Mouse (Mus musculus) liver, adult 2 months (tissue): ENCODE measurements around the gene Nkd1. TPM values are rescaled to one million over a fixed set of nuclear protein-coding genes. Genes with fewer than 3 reads are reported as not detected.

Source experiments
- DNase-seq: peaks from one replicate; pipeline ENCODE4 v3.0.0-alpha.2; 2011; ENCODE audit warnings: low read depth, low spot score; ENCODE audit errors: extremely low read depth
- H3K27ac ChIP-seq: fragments of 200-500 bp; replicated peaks from 2 replicates; pipeline ENCODE4 v1.5.1; 2012; ENCODE audit warnings: low read depth, mild to moderate bottlenecking, control low read depth, inconsistent platforms, low read length; ENCODE audit not compliant: insufficient read depth
- H3K27me3 ChIP-seq: fragments of 200-500 bp; 2 replicates; pipeline ENCODE4 v1.6.1; 2012; ENCODE audit warnings: mild to moderate bottlenecking, moderate library complexity, low read length, inconsistent platforms; ENCODE audit not compliant: control insufficient read depth, insufficient read depth
- H3K36me3 ChIP-seq: fragments of 200-500 bp; 2 replicates; pipeline ENCODE4 v1.6.1; 2012; ENCODE audit warnings: low read length, inconsistent platforms; ENCODE audit not compliant: control insufficient read depth, insufficient read depth
- H3K4me1 ChIP-seq: fragments of 200-500 bp; 2 replicates; pipeline ENCODE4 v1.6.1; 2011; ENCODE audit warnings: low read length; ENCODE audit not compliant: control insufficient read depth, insufficient read depth
- H3K4me3 ChIP-seq: fragments of 200-500 bp; 2 replicates; pipeline ENCODE4 v1.5.1; 2011; ENCODE audit warnings: low read depth, mild to moderate bottlenecking, control low read depth, low read length, moderate library complexity; ENCODE audit not compliant: insufficient read depth
- H3K79me2 ChIP-seq: fragments of 200-500 bp; 2 replicates; pipeline ENCODE4 v1.6.1; 2012; ENCODE audit warnings: inconsistent platforms, mild to moderate bottlenecking, low read length, moderate library complexity; ENCODE audit not compliant: control insufficient read depth, insufficient read depth
- H3K9ac ChIP-seq: fragments of 200-500 bp; 2 replicates; pipeline ENCODE4 v1.6.1; 2012; ENCODE audit warnings: low read depth, mild to moderate bottlenecking, control low read depth, inconsistent platforms, low read length
- CTCF ChIP-seq: fragments of 200-500 bp; IDR thresholded peaks from 2 replicates; pipeline ENCODE4 v1.5.1; 2011; ENCODE audit warnings: low read depth, low read length, control low read depth
- POLR2A ChIP-seq: fragments of 200-500 bp; IDR thresholded peaks from 2 replicates; pipeline ENCODE4 v1.6.1; 2011; ENCODE audit warnings: low read length, control low read depth; ENCODE audit not compliant: insufficient read depth; ENCODE audit errors: extremely low read depth
- whole genome bisulfite sequencing: fragments of 180-500 bp; shearing (Covaris S2); methylation state at CpG from one replicate; pipeline ENCODE4 v1.1.7; 2018; 5-methylcytosine and 5-hydroxymethylcytosine counted together
- polyA plus RNA-seq: library from polyadenylated mRNA; depleted of rRNA; stranded (reverse); fragments of >200 nt; gene quantifications from 2 replicates; pipeline ENCODE4 v1.2.3, GENCODE M21; 2012
- total RNA-seq: library from RNA; depleted of rRNA; stranded (reverse); fragments of >200 nt; gene quantifications from 2 replicates; pipeline ENCODE4 v1.2.3, GENCODE M21; 2014

Gene Nkd1
- total and polyA plus RNA-seq, 2 experiments, result 1.9 to 7.6 TPM

- Histone ChIP-seq H3K9ac (no peak overlapping the region), H3K79me2 (no peaks in the 10 kb centered on the region), H3K4me3 (no peak overlapping the region), H3K27me3 (0 out of 2 replicates have a peak, but pooled peaks cover 7% of the 10 kb centered on the region), H3K27ac (no peak overlapping the region), H3K36me3 (no peaks in the 10 kb centered on the region), H3K4me1 (no peaks in the 10 kb centered on the region)
- TF ChIP-seq POLR2A (no peak), CTCF (no peak)
- WGBS, result 93% methylated on average over 3 of the region's 3 CpGs
- DNase-seq, result no peak
Observed at GRCm38 (mm10) chr8:88623351-88623750, 102.2 kb downstream of the Nkd1 start.

GRCm38 (mm10) chr8:88624276-88624675 is 103.1 kb downstream of the Nkd1 start:
- Histone ChIP-seq H3K79me2 (no peaks in the 10 kb centered on the region), H3K9ac (no peak overlapping the region), H3K36me3 (no peaks in the 10 kb centered on the region), H3K4me3 (no peak overlapping the region), H3K4me1 (no peaks in the 10 kb centered on the region), H3K27me3 (0 out of 2 replicates have a peak, but pooled peaks cover 7% of the 10 kb centered on the region), H3K27ac (no peak overlapping the region)
- no peak for DNase-seq
- TF ChIP-seq POLR2A (no peak), CTCF (no peak)
- 83% methylated on average over 3 of the region's 3 CpGs for WGBS

- Histone ChIP-seq H3K9ac (no peak overlapping the region), H3K27me3 (0 out of 2 replicates have a peak, but pooled peaks cover 7% of the 10 kb centered on the region), H3K4me1 (no peaks in the 10 kb centered on the region), H3K4me3 (no peak overlapping the region), H3K79me2 (no peaks in the 10 kb centered on the region), H3K36me3 (no peaks in the 10 kb centered on the region), H3K27ac (no peak overlapping the region)
- 77% methylated on average over 3 of the region's 3 CpGs for WGBS
- no peak for DNase-seq
- TF ChIP-seq CTCF (no peak), POLR2A (no peak)
Observed at GRCm38 (mm10) chr8:88626433-88626832, 105.3 kb downstream of the Nkd1 start.

- Histone ChIP-seq H3K4me1 (no peaks in the 10 kb centered on the region), H3K27ac (no peak overlapping the region), H3K4me3 (peak overlapping the region; percentile 57; the same call in 1 of the 2 replicates), H3K9ac (peak overlapping the region; percentile 59), H3K36me3 (no peaks in the 10 kb centered on the region), H3K27me3 (0 out of 2 replicates have a peak, but pooled peaks cover 7% of the 10 kb centered on the region), H3K79me2 (no peaks in the 10 kb centered on the region)
- no peak for TF ChIP-seq POLR2A
- TF ChIP-seq CTCF, result no peak
- no peak for DNase-seq
- WGBS, result 55% methylated on average over 19 of the region's 19 CpGs
Observed at GRCm38 (mm10) chr8:88626940-88627264, 105.7 kb downstream of the Nkd1 start.

- no peak for DNase-seq
- Histone ChIP-seq H3K79me2 (no peaks in the 10 kb centered on the region), H3K27me3 (0 out of 2 replicates have a peak, but pooled peaks cover 7% of the 10 kb centered on the region), H3K4me1 (no peaks in the 10 kb centered on the region), H3K9ac (peak overlapping the region; percentile 59), H3K4me3 (peak overlapping the region; percentile 57; the same call in 1 of the 2 replicates), H3K36me3 (no peaks in the 10 kb centered on the region), H3K27ac (no peak overlapping the region)
- WGBS, result 50% methylated on average over 105 of the region's 105 CpGs
- TF ChIP-seq CTCF, result no peak
- TF ChIP-seq POLR2A, result no peak
Observed at GRCm38 (mm10) chr8:88627265-88627991, 106.3 kb downstream of the Nkd1 start.
